Mouse (Mus musculus): Measurements from ENCODE around the gene Ypel2. TPM values are rescaled to one million over a fixed set of nuclear protein-coding genes. Genes with fewer than 3 reads are reported as not detected.
A peak's percentile ranks its signal among the peaks of the same experiment; 100 is the strongest.

Ypel2 gene
- total RNA-seq, 2 experiments from 2014 or later: 1.0 TPM

- no peak for ATAC-seq (replicated peaks; ENCODE audit: low FRiP score, low TSS enrichment, poor library complexity, severe bottlenecking)
Measured at GRCm38 (mm10) chr11:87001217-87001616, 7.7 kb upstream of the Ypel2 start.

- ATAC-seq (replicated peaks; ENCODE audit: low FRiP score, low TSS enrichment, poor library complexity, severe bottlenecking): no peak
Measured at GRCm38 (mm10) chr11:86996266-86996665, 2.8 kb upstream of the Ypel2 start.

- peak; percentile 79 for ATAC-seq (replicated peaks; ENCODE audit: low FRiP score, low TSS enrichment, poor library complexity, severe bottlenecking)
Measured at GRCm38 (mm10) chr11:86995625-86996221, 2.2 kb upstream of the Ypel2 start.

GRCm38 (mm10) chr11:86994791-86995624 lies 1.5 kb upstream of the Ypel2 start:
- no peak for ATAC-seq (replicated peaks; ENCODE audit: low FRiP score, low TSS enrichment, poor library complexity, severe bottlenecking)

GRCm38 (mm10) chr11:86994330-86994729 lies 823 bp upstream of the Ypel2 start:
- ATAC-seq (replicated peaks; ENCODE audit: low FRiP score, low TSS enrichment, poor library complexity, severe bottlenecking): no peak

GRCm38 (mm10) chr11:86992461-86992988 lies 982 bp downstream of the Ypel2 start:
- ATAC-seq (replicated peaks; ENCODE audit: low FRiP score, low TSS enrichment, poor library complexity, severe bottlenecking): no peak

- ATAC-seq (replicated peaks; ENCODE audit: low FRiP score, low TSS enrichment, poor library complexity, severe bottlenecking): no peak
Measured at GRCm38 (mm10) chr11:86991241-86991640, 2.3 kb downstream of the Ypel2 start.

- ATAC-seq (replicated peaks; ENCODE audit: low FRiP score, low TSS enrichment, poor library complexity, severe bottlenecking): no peak
Measured at GRCm38 (mm10) chr11:86990309-86990708, 3.2 kb downstream of the Ypel2 start.

- ATAC-seq (replicated peaks; ENCODE audit: low FRiP score, low TSS enrichment, poor library complexity, severe bottlenecking): no peak
Measured at GRCm38 (mm10) chr11:86984990-86985389, 8.5 kb downstream of the Ypel2 start.

- no peak for ATAC-seq (replicated peaks; ENCODE audit: low FRiP score, low TSS enrichment, poor library complexity, severe bottlenecking)
Measured at GRCm38 (mm10) chr11:86983056-86983455, 10.5 kb downstream of the Ypel2 start.

- ATAC-seq (replicated peaks; ENCODE audit: low FRiP score, low TSS enrichment, poor library complexity, severe bottlenecking): peak; percentile 67
Measured at GRCm38 (mm10) chr11:86981229-86981791, 12.2 kb downstream of the Ypel2 start.

GRCm38 (mm10) chr11:86980526-86980925 lies 13.0 kb downstream of the Ypel2 start:
- no peak for ATAC-seq (replicated peaks; ENCODE audit: low FRiP score, low TSS enrichment, poor library complexity, severe bottlenecking)

- ATAC-seq (replicated peaks; ENCODE audit: low FRiP score, low TSS enrichment, poor library complexity, severe bottlenecking): no peak
Measured at GRCm38 (mm10) chr11:86979799-86980198, 13.7 kb downstream of the Ypel2 start.

GRCm38 (mm10) chr11:86977242-86977641 lies 16.3 kb downstream of the Ypel2 start:
- no peak for ATAC-seq (replicated peaks; ENCODE audit: low FRiP score, low TSS enrichment, poor library complexity, severe bottlenecking)

- ATAC-seq (replicated peaks; ENCODE audit: low FRiP score, low TSS enrichment, poor library complexity, severe bottlenecking): no peak
Measured at GRCm38 (mm10) chr11:86974401-86974800, 19.1 kb downstream of the Ypel2 start.

- no peak for ATAC-seq (replicated peaks; ENCODE audit: low FRiP score, low TSS enrichment, poor library complexity, severe bottlenecking)
Measured at GRCm38 (mm10) chr11:86973255-86973654, 20.3 kb downstream of the Ypel2 start.

GRCm38 (mm10) chr11:86971057-86971753 lies 22.3 kb downstream of the Ypel2 start:
- no peak for ATAC-seq (replicated peaks; ENCODE audit: low FRiP score, low TSS enrichment, poor library complexity, severe bottlenecking)

- ATAC-seq (replicated peaks; ENCODE audit: low FRiP score, low TSS enrichment, poor library complexity, severe bottlenecking): no peak
Measured at GRCm38 (mm10) chr11:86969041-86969821, 24.3 kb downstream of the Ypel2 start.

- ATAC-seq (replicated peaks; ENCODE audit: low FRiP score, low TSS enrichment, poor library complexity, severe bottlenecking): no peak
Measured at GRCm38 (mm10) chr11:86967506-86967905, 26.0 kb downstream of the Ypel2 start.
